Mouse (Mus musculus) heart, embryonic 15.5 days (tissue): ENCODE data around the gene Fndc7. TPM values are rescaled to one million over a fixed set of nuclear protein-coding genes. Genes with fewer than 3 reads are reported as not detected.
"Not testable (repeated sequence)": the region's sequence is repeated elsewhere in the genome, so short reads cannot be mapped to it uniquely, and the experiment has no call there.

Source experiments
- ATAC-seq: fragments of 200-750 bp; cut with Nextera tagmentation; replicated peaks from 2 replicates; pipeline ENCODE4 v1.8.0; 2017; ENCODE audit warnings: low read depth, moderate TSS enrichment; ENCODE audit not compliant: insufficient number of reproducible peaks, insufficient read depth, low FRiP score
- H3K27ac ChIP-seq: fragments of 300-500 bp; sonication (generic); 2 replicates; pipeline ENCODE4 v1.5.1; 2015; ENCODE audit warnings: mild to moderate bottlenecking, inconsistent platforms
- H3K27me3 ChIP-seq: fragments of 300-500 bp; sonication (generic); 2 replicates; pipeline ENCODE4 v1.6.1; 2015; ENCODE audit warnings: inconsistent platforms
- H3K36me3 ChIP-seq: fragments of 300-500 bp; sonication (generic); 2 replicates; pipeline ENCODE4 v1.6.1; 2015; ENCODE audit warnings: mild to moderate bottlenecking, inconsistent platforms
- H3K4me1 ChIP-seq: fragments of 300-500 bp; sonication (generic); replicated peaks from 2 replicates; pipeline ENCODE4 v1.6.1; 2015; ENCODE audit warnings: inconsistent platforms
- H3K4me2 ChIP-seq: fragments of 300-500 bp; sonication (generic); 2 replicates; pipeline ENCODE4 v1.6.1; 2015; ENCODE audit warnings: inconsistent platforms, mild to moderate bottlenecking, moderate library complexity
- H3K4me3 ChIP-seq: fragments of 300-500 bp; sonication (generic); 2 replicates; pipeline ENCODE4 v1.5.1; 2015; ENCODE audit warnings: mild to moderate bottlenecking, inconsistent platforms
- H3K9ac ChIP-seq: fragments of 300-500 bp; sonication (generic); 2 replicates; pipeline ENCODE4 v1.6.1; 2015; ENCODE audit warnings: mild to moderate bottlenecking, inconsistent platforms
- H3K9me3 ChIP-seq: fragments of 300-500 bp; sonication (generic); replicated peaks from 2 replicates; pipeline ENCODE4 v1.6.1; 2016; ENCODE audit warnings: inconsistent platforms
- WGBS: fragments of 180-500 bp; shearing (Covaris S2); methylation state at CpG from one replicate; pipeline ENCODE4 v1.1.7; 2015; ENCODE audit warnings: mixed read lengths; 5-methylcytosine and 5-hydroxymethylcytosine counted together
- polyA plus RNA-seq: library from polyadenylated mRNA; unstranded; fragments of >200 nt; fragmentation: Nextera tagmentation; extraction: Ambion mirVana; gene quantifications from 2 replicates; pipeline ENCODE4 v1.2.1, GENCODE M21; 2015

Fndc7 gene
- polyA plus RNA-seq, 1 experiment from 2014 or later, result 0.09 TPM

DNA sequence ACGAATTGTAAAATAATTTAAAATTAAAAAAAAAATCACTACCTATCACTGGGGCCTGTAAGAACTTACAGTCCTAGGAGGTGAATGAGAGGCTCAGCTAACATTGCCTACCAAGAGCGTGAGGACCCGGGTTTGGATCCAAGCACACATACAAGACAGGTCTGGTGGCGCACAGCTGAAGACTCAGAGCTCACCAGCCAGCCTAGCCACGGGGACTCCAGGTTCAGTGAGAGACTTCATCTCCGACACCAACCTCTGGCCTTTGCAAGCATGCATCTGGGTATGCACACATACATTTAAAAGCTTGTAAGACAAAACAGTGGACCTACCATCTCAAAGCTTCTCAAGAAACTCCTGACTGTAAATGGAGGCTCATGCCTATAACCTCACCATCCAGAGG lies 52.9 kb downstream of the Fndc7 start:
- no peak overlapping the region for H3K4me2 ChIP-seq
- ATAC-seq, result no peak
- H3K9ac ChIP-seq, result no peak overlapping the region
- WGBS, result 93% methylated on average over 6 of the region's 6 CpGs
- no peaks in the 10 kb centered on the region; the same call in 1 of the 2 replicates for H3K36me3 ChIP-seq
- H3K27me3 ChIP-seq, result no peaks in the 10 kb centered on the region
- no peaks in the 10 kb centered on the region for H3K9me3 ChIP-seq
- no peak overlapping the region for H3K4me3 ChIP-seq
- H3K27ac ChIP-seq, result no peak overlapping the region
- peaks cover 12% of the 10 kb centered on the region for H3K4me1 ChIP-seq

DNA sequence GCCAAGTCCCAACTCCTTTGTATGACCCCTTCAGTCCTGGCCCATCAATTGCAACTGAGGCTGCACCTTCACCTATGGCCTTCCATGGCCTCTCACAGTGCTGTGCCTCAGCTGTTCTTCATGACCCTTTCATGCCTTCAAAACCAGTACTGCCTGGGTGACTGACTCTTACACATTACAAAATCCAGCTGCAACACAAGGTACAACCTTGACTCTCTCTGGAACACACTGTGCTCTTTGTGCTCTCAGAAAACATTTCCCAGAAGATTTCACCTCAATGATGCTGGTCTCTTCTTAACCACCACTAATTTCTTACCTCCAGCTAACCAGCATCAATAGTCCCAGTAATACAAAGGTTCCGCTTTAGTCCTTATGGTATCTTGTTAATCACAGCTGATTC lies 56.1 kb downstream of the Fndc7 start:
- not testable (repeated sequence) for H3K36me3 ChIP-seq, H3K27me3 ChIP-seq, H3K9ac ChIP-seq, H3K9me3 ChIP-seq, ATAC-seq, H3K27ac ChIP-seq, H3K4me3 ChIP-seq, H3K4me2 ChIP-seq
- H3K4me1 ChIP-seq, result peaks cover 18% of the 10 kb centered on the region
- WGBS, result 89% methylated on average over 1 of the region's 1 CpGs

DNA sequence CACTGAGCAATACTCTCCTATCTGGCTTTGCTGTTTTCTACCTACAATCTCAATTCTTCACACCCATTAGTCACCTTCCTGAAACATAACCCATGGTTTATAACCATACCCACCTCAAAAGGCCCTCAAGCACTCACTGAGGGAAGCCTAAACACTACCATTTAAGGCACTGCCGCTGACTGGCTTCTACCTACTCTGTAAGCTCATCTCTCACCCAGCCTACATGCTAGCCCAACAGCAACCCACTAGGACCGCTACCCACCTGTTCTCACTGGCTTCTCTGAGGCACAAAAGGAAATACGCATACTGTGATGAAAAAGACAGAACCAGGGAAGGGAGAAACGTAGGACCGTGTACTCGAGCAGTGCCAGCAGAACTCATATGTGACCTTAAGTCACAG lies 58.1 kb downstream of the Fndc7 start:
- Histone ChIP-seq H3K4me2 (no peak overlapping the region), H3K4me3 (no peak overlapping the region), H3K27ac (no peak overlapping the region), H3K27me3 (no peaks in the 10 kb centered on the region), H3K9me3 (no peaks in the 10 kb centered on the region), H3K4me1 (peaks cover 11% of the 10 kb centered on the region), H3K36me3 (peaks cover 5% of the 10 kb centered on the region; the same call in 1 of the 2 replicates), H3K9ac (no peak overlapping the region)
- WGBS, result 94% methylated on average over 6 of the region's 6 CpGs
- ATAC-seq, result no peak

DNA sequence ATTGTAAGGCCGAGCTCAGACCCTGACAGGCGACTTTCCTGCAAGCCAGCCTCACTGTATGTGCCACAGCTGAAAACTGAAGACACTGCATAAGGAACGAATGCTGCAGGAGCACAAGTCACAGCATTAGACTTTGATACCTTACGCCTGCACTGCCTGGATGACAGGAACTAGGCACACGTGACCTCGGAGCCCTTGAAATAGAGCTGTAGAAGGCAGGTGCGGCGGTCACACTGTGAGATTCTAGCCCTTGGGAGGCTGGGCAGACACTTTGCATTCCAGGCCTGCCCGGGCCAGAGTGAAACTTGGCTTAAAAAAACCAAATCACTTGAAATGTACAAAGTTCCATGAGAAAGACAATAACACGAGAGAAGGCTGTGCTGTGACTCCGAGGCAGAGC lies 59.3 kb downstream of the Fndc7 start:
- Histone ChIP-seq H3K9ac (no peak overlapping the region), H3K27ac (peak overlapping the region; percentile 0; the same call in 1 of the 2 replicates), H3K36me3 (peaks cover 12% of the 10 kb centered on the region; the same call in 1 of the 2 replicates), H3K4me2 (peak overlapping the region; percentile 0; the same call in 1 of the 2 replicates), H3K9me3 (no peaks in the 10 kb centered on the region), H3K4me3 (no peak overlapping the region), H3K4me1 (peaks cover 11% of the 10 kb centered on the region), H3K27me3 (no peaks in the 10 kb centered on the region)
- WGBS, result 54% methylated on average over 11 of the region's 11 CpGs
- ATAC-seq, result peak; percentile 83

DNA sequence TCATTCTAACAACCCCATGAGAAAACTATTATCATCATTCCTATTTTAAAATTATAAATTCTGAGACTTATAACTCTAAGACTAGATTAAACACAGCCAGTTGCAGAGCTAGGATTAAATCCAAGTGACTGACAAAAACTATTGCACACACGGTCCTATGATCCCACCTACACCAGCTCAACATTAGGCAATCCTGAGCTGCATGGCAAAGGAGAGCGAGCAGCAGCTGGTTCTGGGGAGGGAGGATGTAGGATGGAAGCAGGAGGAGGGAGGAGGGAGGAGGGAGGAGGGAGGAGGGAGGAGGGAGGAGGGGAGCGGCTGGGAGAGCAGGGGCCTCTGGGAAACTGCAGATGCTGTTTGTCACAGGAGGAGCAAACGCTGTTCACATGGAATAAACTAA lies 74.2 kb downstream of the Fndc7 start:
- 60% methylated on average over 4 of the region's 4 CpGs for WGBS
- Histone ChIP-seq H3K27me3 (no peaks in the 10 kb centered on the region), H3K27ac (no peak overlapping the region), H3K36me3 (peaks cover 35% of the 10 kb centered on the region), H3K4me2 (no peak overlapping the region), H3K4me1 (0 out of 2 replicates have a peak, but pooled peaks cover 2% of the 10 kb centered on the region), H3K9ac (no peak overlapping the region), H3K4me3 (no peak overlapping the region), H3K9me3 (no peaks in the 10 kb centered on the region)
- no peak for ATAC-seq

DNA sequence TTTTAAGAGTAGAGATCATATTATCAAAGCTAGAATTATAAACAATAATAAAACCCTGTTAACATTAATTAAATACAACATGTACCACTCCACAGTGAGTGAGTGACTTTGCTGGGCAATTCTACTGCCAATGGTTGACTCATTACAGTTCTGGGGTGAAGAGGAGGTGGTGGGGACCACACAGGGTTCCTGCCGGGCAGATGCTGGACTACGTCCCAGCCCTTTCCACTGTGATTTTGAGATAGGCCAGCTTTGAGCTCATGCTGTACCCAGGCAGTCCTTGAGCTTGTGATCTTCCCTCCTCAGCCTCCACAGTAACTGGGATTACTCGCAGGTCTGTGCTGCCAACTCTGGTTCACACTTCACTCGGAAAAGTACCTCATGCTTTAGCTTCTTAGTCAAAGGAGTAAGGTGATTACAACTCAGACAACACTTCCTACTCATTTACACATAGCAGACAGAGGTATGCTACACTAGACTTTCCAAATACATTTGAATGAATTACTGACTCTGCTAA lies 79.0 kb downstream of the Fndc7 start:
- H3K9me3 ChIP-seq, result no peaks in the 10 kb centered on the region
- 0 out of 2 replicates have a peak, but pooled peaks cover 2% of the 10 kb centered on the region for H3K4me1 ChIP-seq
- H3K4me2 ChIP-seq, result no peak overlapping the region
- ATAC-seq, result no peak
- no peak overlapping the region for H3K4me3 ChIP-seq
- no peak overlapping the region for H3K9ac ChIP-seq
- no peak overlapping the region for H3K27ac ChIP-seq
- peaks cover 35% of the 10 kb centered on the region for H3K36me3 ChIP-seq
- WGBS, result 58% methylated on average over 4 of the region's 4 CpGs
- H3K27me3 ChIP-seq, result no peaks in the 10 kb centered on the region

DNA sequence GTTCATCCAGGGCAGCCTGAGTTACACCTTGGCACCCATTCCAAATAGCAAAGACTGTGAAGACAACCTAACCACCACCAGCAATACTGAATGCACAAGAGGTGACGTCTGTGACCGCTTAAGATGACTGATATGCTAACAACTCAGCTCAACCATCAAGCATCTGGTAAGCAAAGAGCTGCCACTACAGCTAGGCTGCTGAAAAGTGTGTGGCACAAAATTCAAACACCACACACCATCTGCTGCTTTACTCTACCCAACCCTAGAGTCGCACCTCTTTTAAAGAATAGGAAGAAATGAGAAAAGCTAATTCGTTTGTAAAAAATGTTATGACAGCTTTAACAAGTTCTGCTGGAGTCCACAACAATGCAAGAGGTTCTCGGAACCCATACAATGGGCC lies 84.2 kb downstream of the Fndc7 start:
- no peaks in the 10 kb centered on the region for H3K4me1 ChIP-seq
- no peak overlapping the region for H3K4me3 ChIP-seq
- H3K27ac ChIP-seq, result no peak overlapping the region
- H3K9me3 ChIP-seq, result no peaks in the 10 kb centered on the region
- no peak for ATAC-seq
- H3K4me2 ChIP-seq, result no peak overlapping the region
- H3K9ac ChIP-seq, result no peak overlapping the region
- no peaks in the 10 kb centered on the region for H3K27me3 ChIP-seq
- peaks cover 41% of the 10 kb centered on the region for H3K36me3 ChIP-seq
- WGBS, result 72% methylated on average over 5 of the region's 5 CpGs

Other genes starting within 250 kb of the Fndc7 start
- 50.3 and 50.9 TPM in 2 replicates for gene Clcc1, start 236.1 kb downstream of the Fndc7 start, polyA plus RNA-seq
- gene Gpsm2, start 167.7 kb downstream of the Fndc7 start, polyA plus RNA-seq, result 25.0 and 27.6 TPM in 2 replicates
- gene Aknad1, start 150.3 kb downstream of the Fndc7 start, polyA plus RNA-seq, result 0.04 TPM in 1 of 2 replicates, not detected in the other
- gene Stxbp3, start 49.5 kb downstream of the Fndc7 start, polyA plus RNA-seq, result 28.1 and 29.9 TPM in 2 replicates
- 48.1 and 51.6 TPM in 2 replicates for gene Prpf38b, start 21.7 kb upstream of the Fndc7 start, polyA plus RNA-seq
- 0.25 TPM in 1 of 2 replicates, not detected in the other for gene Henmt1, start 49.9 kb upstream of the Fndc7 start, polyA plus RNA-seq
- not detected in 2 replicates for gene Gm9857, start 50.4 kb upstream of the Fndc7 start, polyA plus RNA-seq
- 6.2 and 7.6 TPM in 2 replicates for gene Fam102b, start 137.6 kb upstream of the Fndc7 start, polyA plus RNA-seq
- gene Slc25a54, start 190.5 kb upstream of the Fndc7 start, polyA plus RNA-seq, result not detected in 2 replicates
- 19.1 and 20.0 TPM in 2 replicates for gene Slc25a24, start 233.1 kb upstream of the Fndc7 start, polyA plus RNA-seq